Mouse (Mus musculus) megakaryocyte, adult 5-6 weeks (primary cell): ENCODE data around the gene Ccdc24. TPM values are rescaled to one million over a fixed set of nuclear protein-coding genes. Genes with fewer than 3 reads are reported as not detected.

Source experiments
- ATAC-seq: 2 replicates; pipeline ENCODE4 v1.8.0; 2016; ENCODE audit warnings: mild to moderate bottlenecking, inconsistent platforms; ENCODE audit not compliant: poor library complexity, severe bottlenecking
- total RNA-seq, 2 experiments: library from RNA; stranded (forward) in 1 of 2; stranded (reverse) in 1 of 2; fragments of 153-499, 151-499 nt in 1 of 2; fragments of 221-1000, 200-1000 nt in 1 of 2; gene quantifications; 2 replicates each; pipeline versions ENCODE4 v1.2.3 to v1.2.4; 2015 to 2017

Gene Ccdc24
- total RNA-seq, 2 experiments from 2014 or later: not detected

GRCm38 (mm10) chr4:117831920-117832691 lies 40.3 kb downstream of the Ccdc24 start:
- no peak for ATAC-seq

- ATAC-seq: no peak
Measured at GRCm38 (mm10) chr4:117831499-117831898, 40.9 kb downstream of the Ccdc24 start.

- no peak for ATAC-seq
Measured at GRCm38 (mm10) chr4:117830801-117831200, 41.6 kb downstream of the Ccdc24 start.

GRCm38 (mm10) chr4:117830124-117830551 lies 42.2 kb downstream of the Ccdc24 start:
- peak; percentile 36; the same call in 1 of the 2 replicates for ATAC-seq

DNA sequence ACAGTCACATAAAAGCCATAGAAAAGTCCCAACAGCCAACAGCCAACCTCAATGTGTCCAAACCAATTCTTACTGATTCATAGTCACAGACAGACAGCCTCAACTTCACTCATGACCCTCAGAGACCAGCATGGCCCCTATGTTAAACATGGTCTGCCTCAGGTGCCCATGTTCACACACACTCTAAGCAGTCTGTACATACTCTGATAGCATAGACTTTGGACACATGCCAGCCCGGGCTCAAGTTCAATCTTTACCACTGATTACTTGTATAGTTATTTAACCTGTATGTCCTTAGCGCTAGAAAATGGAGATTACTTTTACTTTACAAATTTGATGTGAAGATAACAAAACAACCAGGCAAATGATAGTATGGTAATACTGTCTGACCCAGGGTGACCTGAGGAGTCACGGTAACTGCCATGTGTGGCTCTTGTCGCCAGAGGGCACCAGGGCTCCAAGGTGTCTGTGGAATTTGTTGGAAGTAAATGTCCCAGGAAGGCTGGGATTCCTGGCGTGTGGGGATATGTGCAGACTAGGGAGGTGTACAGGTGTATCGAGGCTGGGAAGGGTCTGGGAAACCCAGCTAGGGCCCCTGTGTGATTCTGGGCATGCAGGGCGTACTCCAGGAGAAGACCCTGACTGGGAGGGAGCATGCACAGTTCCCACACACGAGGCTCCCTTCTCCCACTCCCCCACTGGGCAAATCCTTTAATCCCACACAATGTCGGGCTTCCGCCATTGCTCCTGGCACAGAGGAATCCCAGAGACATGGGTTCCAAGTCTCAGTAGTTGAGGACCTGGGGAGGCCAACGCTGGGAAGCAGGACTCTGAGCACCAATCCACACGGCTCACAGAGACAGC lies 42.9 kb downstream of the Ccdc24 start:
- peak; percentile 61 for ATAC-seq

GRCm38 (mm10) chr4:117828572-117829145 lies 43.7 kb downstream of the Ccdc24 start:
- ATAC-seq: no peak

DNA sequence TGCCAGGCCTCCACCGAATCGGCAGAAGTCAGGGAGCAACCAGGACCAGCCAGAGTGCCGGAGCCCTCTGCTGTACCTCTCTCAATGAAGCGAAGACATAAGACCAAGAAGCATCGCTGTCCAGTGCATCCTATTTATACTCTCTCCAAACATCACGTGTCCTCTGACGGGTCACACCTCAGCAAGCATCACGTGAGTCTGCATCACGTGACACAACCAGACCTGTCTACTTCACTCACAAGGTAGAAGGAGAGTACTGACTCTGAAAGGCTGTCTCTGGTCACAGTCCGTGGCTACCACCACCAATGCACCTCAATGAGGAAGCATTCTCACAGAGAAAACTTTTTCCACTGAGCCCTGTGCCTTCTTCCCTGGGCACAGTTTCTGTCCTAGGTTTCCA lies 54.3 kb downstream of the Ccdc24 start:
- no peak for ATAC-seq

DNA sequence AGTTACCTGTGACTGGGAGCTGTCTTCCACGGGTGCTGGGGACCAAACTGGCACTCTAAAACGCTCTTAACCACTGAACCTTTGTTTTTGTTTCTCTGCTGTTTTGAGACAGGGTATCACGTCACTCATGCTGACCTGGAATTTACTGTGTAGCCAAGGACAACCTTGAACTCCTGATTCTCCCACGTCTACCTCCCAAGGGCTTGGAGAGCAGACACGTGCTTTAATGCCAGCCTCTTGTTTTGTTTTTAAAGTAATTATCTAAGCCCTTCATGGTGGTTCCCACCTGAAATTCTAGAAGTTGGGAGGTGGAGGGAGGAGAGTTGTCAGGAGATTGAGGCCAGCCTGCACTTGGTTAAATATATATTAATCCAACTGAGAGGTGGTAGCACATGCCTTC lies 55.6 kb downstream of the Ccdc24 start:
- no peak for ATAC-seq

Other genes starting within 250 kb of the Ccdc24 start
- gene Dmap1, start 190.3 kb downstream of the Ccdc24 start, total RNA-seq (2015): 9.6 and 11.3 TPM in 2 replicates
- 14.7 and 18.1 TPM in 2 replicates for gene Dmap1, start 190.3 kb downstream of the Ccdc24 start, total RNA-seq (2017)
- gene Gm12845, start 148.1 kb downstream of the Ccdc24 start, total RNA-seq (2015): not detected in 2 replicates
- gene Gm12845, start 148.1 kb downstream of the Ccdc24 start, total RNA-seq (2017): not detected in 2 replicates
- not detected in 2 replicates for gene Klf17, start 106.9 kb downstream of the Ccdc24 start, total RNA-seq (2015)
- gene Klf17, start 106.9 kb downstream of the Ccdc24 start, total RNA-seq (2017): not detected in 2 replicates
- 0.76 and 2.6 TPM in 2 replicates for gene Slc6a9, start 38.1 kb downstream of the Ccdc24 start, total RNA-seq (2015)
- 1.9 and 6.1 TPM in 2 replicates for gene Slc6a9, start 38.1 kb downstream of the Ccdc24 start, total RNA-seq (2017)
- not detected in 2 replicates for gene B4galt2, start 10.9 kb upstream of the Ccdc24 start, total RNA-seq (2015)
- 0.61 TPM in 1 of 2 replicates, not detected in the other for gene B4galt2, start 10.9 kb upstream of the Ccdc24 start, total RNA-seq (2017)
- 482 and 584 TPM in 2 replicates for gene Atp6v0b, start 14.8 kb upstream of the Ccdc24 start, total RNA-seq (2015)
- gene Atp6v0b, start 14.8 kb upstream of the Ccdc24 start, total RNA-seq (2017): 229 and 245 TPM in 2 replicates
- gene Dph2, start 19.5 kb upstream of the Ccdc24 start, total RNA-seq (2015): 5.2 and 6.5 TPM in 2 replicates
- 4.1 and 4.3 TPM in 2 replicates for gene Dph2, start 19.5 kb upstream of the Ccdc24 start, total RNA-seq (2017)
- gene Ipo13, start 42.4 kb upstream of the Ccdc24 start, total RNA-seq (2015): 15.5 and 17.0 TPM in 2 replicates
- 8.7 and 11.2 TPM in 2 replicates for gene Ipo13, start 42.4 kb upstream of the Ccdc24 start, total RNA-seq (2017)
- not detected in 2 replicates for gene Artn, start 57.2 kb upstream of the Ccdc24 start, total RNA-seq (2015)
- not detected in 2 replicates for gene Artn, start 57.2 kb upstream of the Ccdc24 start, total RNA-seq (2017)